Mouse (Mus musculus) Patski (cell line): Measurements from ENCODE around the gene Thra. TPM values are rescaled to one million over a fixed set of nuclear protein-coding genes. Genes with fewer than 3 reads are reported as not detected.

Experiments
- ATAC-seq: fragments of 100-300 bp; one replicate; pipeline ENCODE4 v1.8.0; 2021
- CTCF ChIA-PET: fragments of 350-600 bp; sonication (Branson Sonifier 250); formaldehyde crosslinking; loops from one replicate; lab custom pipeline; 2022; ENCODE audit warnings: inconsistent platforms; lab: Charles Lee
- POLR2A ChIA-PET: fragments of 350-600 bp; sonication (Branson Sonifier 250); formaldehyde crosslinking; loops from one replicate; lab custom pipeline; 2022; ENCODE audit warnings: antibody characterized with exemption, inconsistent platforms; lab: Charles Lee
- DNase-seq: peaks from one replicate; pipeline ENCODE4 v3.0.0-alpha.2; 2011; ENCODE audit warnings: low read depth, low spot score
- H3K27me3 ChIP-seq: fragments of 371-371 bp; one replicate; pipeline ENCODE4 v1.5.1; 2021
- CTCF ChIP-seq: fragments of 100-300 bp; IDR thresholded peaks from one replicate; pipeline ENCODE4 v1.5.1; 2021
- in situ Hi-C: fragments of 300-500 bp; cut with MboI; formaldehyde crosslinking; loops from 3 replicates; pipeline ENCODE4 v1.11.1; 2018; ENCODE audit warnings: low pct_unique_long_range_greater_than_20kb, mixed read lengths
- polyA plus RNA-seq: library from polyadenylated mRNA; unstranded; gene quantifications from one replicate; pipeline ENCODE4 v1.2.3, GENCODE M21; 2021

Thra gene
- polyA plus RNA-seq, 1 experiment from 2014 or later, result 44.7 TPM

DNA sequence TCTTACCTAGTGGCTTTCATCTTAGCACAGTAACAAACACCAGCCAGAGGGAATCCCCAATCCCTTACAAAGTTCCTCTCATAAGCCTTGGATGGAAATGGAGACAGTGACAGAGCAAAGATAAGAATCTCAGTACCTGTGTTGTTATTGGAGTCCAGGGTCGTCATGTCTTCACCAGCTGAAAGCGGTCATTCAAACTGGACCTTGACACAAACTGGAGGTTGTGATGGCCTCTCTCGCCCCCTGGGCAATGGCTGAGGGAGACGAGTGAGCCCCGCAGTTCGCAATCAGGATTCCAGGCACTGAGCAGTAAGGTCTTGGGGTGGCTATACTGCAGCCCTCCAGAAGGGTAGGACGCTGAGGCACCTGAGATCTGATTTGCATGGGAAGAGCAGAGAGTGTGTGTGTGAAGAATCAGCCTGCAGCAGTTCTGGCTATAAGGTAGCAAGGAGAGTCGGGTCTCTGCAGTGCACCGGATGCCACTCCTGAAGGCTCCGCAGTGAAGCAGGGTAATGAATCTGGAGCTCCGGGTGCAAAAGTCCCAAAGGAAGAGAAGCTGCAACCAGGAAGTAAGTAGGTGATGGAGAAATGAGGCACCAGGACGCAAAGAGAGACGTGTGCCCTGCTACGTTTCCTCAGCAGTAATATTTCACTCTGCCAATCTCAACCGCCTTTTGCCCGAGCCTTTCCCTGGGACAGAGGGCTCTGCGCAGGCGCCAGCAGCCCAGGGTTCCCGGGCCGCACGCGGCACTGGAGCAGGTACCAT, 34.3 kb downstream of the Thra start, which contains the start of gene Nr1d1:
Gene Nr1d1 (minus strand): TSS at position 752 of the 766 bp plus-strand sequence.
- TF ChIP-seq CTCF, result no peak
- H3K27me3 ChIP-seq, result no peaks in the 10 kb centered on the region
- CTCF ChIA-PET, result interaction anchor here (7.3 kb wide), 1 partner anchor 13 kb away, joined by 74 read pairs; no protein-coding TSS in a partner anchor
- in situ Hi-C loops, result no loop called here
- ATAC-seq, result peak; percentile 2
- POLR2A ChIA-PET, result interaction anchor here (0.8 to 5.1 kb wide), 6 partner anchors 12 to 67 kb away, joined by 3 to 48 read pairs (median 6); partner anchors contain the start of genes Msl1 and Thra
- DNase-seq, result no peak

- POLR2A ChIA-PET, result interaction anchor here (0.8 to 5.1 kb wide), 5 partner anchors 11 to 67 kb away, joined by 3 to 48 read pairs (median 4); partner anchors contain the start of genes Msl1 and Thra
- ATAC-seq (peak; percentile 42), DNase-seq (no peak)
- no peaks in the 10 kb centered on the region for H3K27me3 ChIP-seq
- CTCF ChIA-PET, result interaction anchor here (0.7 to 7.3 kb wide), 3 partner anchors 12 to 66 kb away, joined by 3 to 74 read pairs (median 7); no protein-coding TSS in a partner anchor
- in situ Hi-C loops, result no loop called here
- no peak for TF ChIP-seq CTCF
Observed at GRCm38 (mm10) chr11:98775348-98776051, 35.1 kb downstream of the Thra start.

DNA sequence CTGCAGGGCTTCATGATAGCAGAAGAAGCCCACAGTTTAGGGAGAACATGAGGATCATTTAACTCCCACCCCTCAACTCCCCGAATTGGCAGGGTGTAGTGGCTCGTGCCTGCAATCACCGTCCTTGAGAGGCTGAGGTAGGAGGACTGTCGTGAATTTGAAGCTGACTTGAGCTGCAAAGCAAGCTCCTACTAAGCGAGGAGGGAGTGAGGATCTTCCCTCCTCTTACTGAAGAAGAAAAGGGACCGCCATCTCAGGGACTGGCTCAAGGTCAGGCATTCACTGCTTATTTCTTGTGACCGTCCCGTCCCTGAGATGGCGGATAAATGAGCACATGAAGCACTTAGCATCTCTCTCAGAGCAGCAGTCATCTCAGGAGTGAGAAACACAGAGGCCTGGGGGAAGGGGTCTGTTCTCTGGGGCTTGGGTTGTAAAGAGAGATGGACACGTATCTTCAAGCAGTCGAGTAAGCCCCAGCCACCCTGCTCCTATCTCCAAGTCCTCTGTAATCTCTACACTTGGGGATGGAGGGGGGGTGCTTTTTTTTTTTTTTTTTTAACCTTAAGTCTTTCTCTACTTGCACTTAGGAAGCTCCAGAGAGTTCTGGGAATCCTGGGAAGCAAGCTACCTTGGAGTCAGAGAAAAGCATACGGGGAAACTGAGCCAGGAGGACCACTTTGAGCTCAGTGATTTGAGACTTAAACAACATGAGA, 35.8 kb downstream of the Thra start:
- in situ Hi-C loops, result no loop called here
- CTCF ChIA-PET, result interaction anchor here (0.7 to 7.3 kb wide), 4 partner anchors 11 to 76 kb away, joined by 3 to 74 read pairs (median 6); no protein-coding TSS in a partner anchor
- no peak for DNase-seq
- POLR2A ChIA-PET, result interaction anchor here (0.7 to 5.1 kb wide), 5 partner anchors 10 to 44 kb away, joined by 3 to 48 read pairs (median 5); partner anchors contain the start of genes Msl1 and Thra
- no peak for ATAC-seq
- no peak for TF ChIP-seq CTCF
- no peaks in the 10 kb centered on the region for H3K27me3 ChIP-seq

DNA sequence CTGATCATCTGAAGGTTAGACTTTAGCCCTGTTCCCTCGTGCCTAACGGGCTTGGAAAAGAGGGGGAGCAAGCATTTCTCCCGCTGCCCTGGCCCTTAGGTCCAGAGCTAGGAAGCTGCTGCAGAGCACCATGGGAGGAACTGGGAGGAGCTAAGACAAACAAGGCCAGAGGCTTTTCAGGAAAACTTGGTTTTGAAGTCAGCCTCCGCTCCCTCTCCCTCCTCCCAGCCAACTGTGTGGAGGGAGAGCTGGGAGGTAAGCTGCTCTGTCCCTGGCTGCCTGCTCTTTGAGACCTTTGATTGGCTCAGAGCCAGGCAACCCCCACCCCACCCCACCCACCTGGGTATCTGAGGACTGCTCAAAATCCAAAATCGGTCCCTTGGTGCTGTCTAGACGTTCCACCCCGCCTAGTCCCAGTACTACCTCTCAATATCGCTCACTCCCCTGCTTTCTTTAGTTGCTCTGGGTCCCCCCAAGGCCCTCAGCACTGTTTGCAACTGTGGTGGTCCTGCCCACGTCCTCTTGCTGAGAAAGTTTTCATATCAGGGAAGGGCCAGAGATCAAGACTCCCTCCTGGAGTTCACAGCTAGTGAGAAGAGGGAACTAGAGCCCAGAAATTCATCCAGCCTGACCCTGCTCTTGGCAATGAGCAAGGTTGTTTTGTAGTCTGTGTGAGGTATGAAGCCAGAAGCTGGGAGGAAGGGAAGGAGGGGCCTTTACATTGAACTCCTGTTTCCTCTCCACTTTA, 36.6 kb downstream of the Thra start:
- POLR2A ChIA-PET, result interaction anchor here (0.7 kb wide), 1 partner anchor 10 kb away, joined by 6 read pairs; no protein-coding TSS in a partner anchor
- in situ Hi-C loops, result no loop called here
- ATAC-seq (no peak), DNase-seq (no peak)
- no peak for TF ChIP-seq CTCF
- CTCF ChIA-PET, result interaction anchor here (0.8 to 7.3 kb wide), 3 partner anchors 10 to 77 kb away, joined by 4 to 74 read pairs (median 7); no protein-coding TSS in a partner anchor
- H3K27me3 ChIP-seq, result no peaks in the 10 kb centered on the region

DNA sequence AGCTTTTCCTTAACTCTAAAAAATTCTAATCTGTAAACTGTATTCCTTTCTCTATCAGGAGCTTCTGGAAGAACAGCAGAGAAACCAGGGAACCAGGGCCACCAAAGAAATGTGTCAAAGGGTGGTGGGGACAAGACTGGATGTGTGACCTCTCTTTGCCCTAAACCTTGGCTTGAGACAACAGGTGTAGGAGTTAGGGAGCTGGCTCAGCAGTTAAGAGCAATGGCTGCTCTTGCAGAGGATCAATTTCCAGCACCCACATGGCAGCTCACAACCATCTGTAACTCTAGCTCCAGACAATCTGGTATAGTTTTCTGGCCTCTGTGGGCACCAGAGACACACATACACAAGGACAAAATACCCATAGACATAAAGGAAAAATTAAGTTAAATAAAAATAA, 37.5 kb downstream of the Thra start:
- POLR2A ChIA-PET, result no interaction called here
- CTCF ChIA-PET, result interaction anchor here (3.0 to 7.3 kb wide), 2 partner anchors 9 to 68 kb away, joined by 7 to 74 read pairs; no protein-coding TSS in a partner anchor
- no peak for ATAC-seq

DNA sequence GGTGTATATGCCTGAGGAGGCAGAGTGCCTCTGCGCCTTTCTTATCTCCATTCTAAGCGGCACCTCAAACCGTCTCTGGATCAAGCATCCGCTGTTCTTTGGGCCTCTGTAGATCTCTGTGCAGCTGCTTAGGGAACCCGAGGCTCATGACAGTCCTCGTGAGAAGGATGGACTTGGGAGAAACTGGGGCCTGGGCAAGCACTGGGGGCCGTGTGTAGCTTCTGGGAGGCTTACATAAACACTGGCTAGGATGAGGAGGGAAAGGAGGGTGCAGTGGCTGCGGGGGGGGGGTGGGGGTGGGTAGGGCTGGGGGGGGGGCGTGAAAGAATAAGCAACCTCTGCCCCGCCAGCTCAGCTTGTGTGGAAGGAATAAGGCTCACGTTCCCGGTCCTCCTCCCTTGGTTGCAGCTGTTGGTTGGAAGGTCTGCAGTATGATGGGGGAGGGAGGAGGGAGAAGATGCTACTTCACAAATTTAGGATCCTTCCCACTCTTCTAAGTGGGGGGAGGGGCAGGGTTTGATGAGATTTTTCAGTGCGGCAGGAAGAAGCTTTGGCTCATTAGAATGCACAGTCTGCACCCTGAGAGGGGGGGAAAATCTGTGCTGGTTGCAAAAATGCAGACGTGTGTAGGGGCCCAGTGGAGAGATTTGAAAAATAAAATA, 41.5 kb downstream of the Thra start:
- H3K27me3 ChIP-seq, result no peaks in the 10 kb centered on the region
- in situ Hi-C loops, result no loop called here
- POLR2A ChIA-PET, result interaction anchor here (0.5 kb wide), 1 partner anchor 45 kb away, joined by 3 read pairs; no protein-coding TSS in a partner anchor
- TF ChIP-seq CTCF, result no peak
- ATAC-seq (no peak), DNase-seq (no peak)
- CTCF ChIA-PET, result no interaction called here

More for the DNA sequence above, 37.5 kb downstream of the Thra start:
- DNase-seq, result no peak
- no peaks in the 10 kb centered on the region for H3K27me3 ChIP-seq
- TF ChIP-seq CTCF, result no peak
- in situ Hi-C loops, result no loop called here

GRCm38 (mm10) chr11:98782651-98783235, 42.3 kb downstream of the Thra start:
- in situ Hi-C loops, result no loop called here
- no peak for TF ChIP-seq CTCF
- POLR2A ChIA-PET, result no interaction called here
- CTCF ChIA-PET, result no interaction called here
- no peak for ATAC-seq
- H3K27me3 ChIP-seq, result no peaks in the 10 kb centered on the region
- DNase-seq, result no peak

- TF ChIP-seq CTCF, result no peak
- ChIA-PET CTCF (no interaction called here), POLR2A (interaction anchor here (0.6 to 6.9 kb wide), 2 partner anchors 10 to 53 kb away, joined by 3 to 48 read pairs; partner anchors contain the start of gene Nr1d1)
- H3K27me3 ChIP-seq, result no peaks in the 10 kb centered on the region
- in situ Hi-C loops, result no loop called here
- no peak for DNase-seq
- peak; percentile 40 for ATAC-seq
Observed at GRCm38 (mm10) chr11:98783236-98783696, 42.8 kb downstream of the Thra start.
